Mouse (Mus musculus): Measurements from ENCODE around the gene Cyp2r1. TPM values are rescaled to one million over a fixed set of nuclear protein-coding genes. Genes with fewer than 3 reads are reported as not detected.

The Cyp2r1 gene
- 2.2 TPM for polyA plus RNA-seq (2017; shearing (Covaris generic))

DNA sequence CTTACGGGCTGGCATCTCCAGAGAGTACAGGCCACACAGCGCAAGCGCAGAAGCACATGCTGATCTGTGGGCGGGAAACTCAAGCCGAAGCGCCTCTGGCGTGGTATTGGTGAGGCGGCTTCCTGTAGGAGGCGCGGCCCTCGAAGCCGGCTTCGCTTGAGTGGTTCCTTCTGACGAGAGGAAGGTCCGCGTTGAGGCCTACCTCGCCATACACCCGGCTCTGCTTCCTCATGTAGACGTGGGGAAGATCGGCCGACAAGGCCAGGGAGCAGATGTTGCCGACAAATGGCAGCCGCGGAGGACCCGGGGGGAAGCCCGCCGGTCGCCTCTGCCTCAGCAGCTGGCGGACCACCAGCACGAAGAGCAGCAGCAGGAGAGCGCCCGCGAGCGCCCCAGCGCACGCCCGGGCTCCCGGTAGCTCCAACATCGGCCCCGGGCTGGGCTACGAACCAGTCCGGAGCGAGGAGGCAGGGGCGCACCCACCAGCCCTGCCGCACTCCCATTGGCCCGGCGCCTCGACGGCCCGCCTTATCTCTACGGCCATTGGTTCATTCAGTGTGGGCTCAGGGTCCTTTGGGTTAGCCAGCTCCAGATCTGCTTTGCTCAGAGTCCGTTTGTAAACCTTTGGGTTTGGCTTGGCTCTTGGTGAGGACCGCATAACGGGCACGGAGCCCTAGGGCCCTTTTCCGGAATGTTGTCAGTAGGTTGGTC lies at the start of gene Cyp2r1:
Cyp2r1 (minus strand) TSS at position 442 of the 711 bp plus-strand sequence.

Other genes starting within 250 kb of the Cyp2r1 start
- gene Pde3b, start 147.7 kb downstream of the Cyp2r1 start, polyA plus RNA-seq (2017; shearing (Covaris generic)): 129 TPM
- gene Calca, start 73.4 kb upstream of the Cyp2r1 start, polyA plus RNA-seq (2017; shearing (Covaris generic)): not detected
- not detected for gene Calcb, start 155.7 kb upstream of the Cyp2r1 start, polyA plus RNA-seq (2017; shearing (Covaris generic))
- gene Insc, start 180.7 kb upstream of the Cyp2r1 start, polyA plus RNA-seq (2017; shearing (Covaris generic)): not detected